Mouse (Mus musculus): Measurements from ENCODE around the gene Zfp960.
"Not testable (repeated sequence)": the region's sequence is repeated elsewhere in the genome, so short reads cannot be mapped to it uniquely, and the experiment has no call there.

Zfp960 gene

DNA sequence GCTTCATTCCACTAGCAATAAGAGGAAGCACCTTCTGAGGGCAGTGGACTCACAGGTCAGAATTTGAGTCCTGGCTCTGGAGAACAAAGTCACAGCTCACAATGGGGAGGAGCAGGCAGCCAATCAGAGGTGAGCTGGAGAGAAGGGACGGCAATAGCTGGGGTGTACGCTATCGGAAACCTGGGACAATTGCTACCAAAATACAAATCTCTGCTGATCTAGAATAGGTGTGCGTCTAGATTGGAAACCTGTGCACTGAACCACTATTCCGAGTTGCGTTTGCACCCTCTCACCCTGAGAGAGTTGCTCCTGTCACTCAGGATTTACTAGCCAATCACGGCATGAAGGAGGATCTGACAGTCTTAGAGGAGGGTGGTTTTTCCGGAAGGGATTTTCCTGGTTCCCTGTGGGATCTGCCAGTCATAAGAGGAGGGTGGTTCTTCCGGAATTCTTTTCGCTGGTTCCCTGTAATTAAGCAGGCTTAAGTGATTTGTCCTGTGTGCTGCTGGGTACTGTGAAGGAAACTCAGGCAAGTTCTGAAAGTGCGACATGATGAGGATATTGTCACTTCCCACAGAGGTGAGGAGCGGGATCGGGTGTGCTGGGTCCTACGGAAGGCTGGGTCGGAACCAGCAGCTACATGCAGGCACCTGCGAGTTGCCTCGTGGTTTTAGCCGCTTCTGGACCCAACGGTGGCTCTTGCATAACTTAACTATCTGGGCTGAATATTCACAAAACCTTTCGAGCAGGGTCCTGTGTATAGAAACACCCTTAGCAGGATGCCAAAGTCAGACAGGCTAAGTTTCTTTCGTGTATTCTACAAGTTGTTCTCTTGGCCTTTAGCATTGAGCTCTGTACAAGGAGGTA is at the start of gene Zfp960:
Gene Zfp960 (plus strand): TSS at position 486 of the 867 bp plus-strand sequence.
- DNase-seq (ENCODE audit: low read depth in 1 of 2, low spot score in 2 of 2) = not testable (repeated sequence)

DNA sequence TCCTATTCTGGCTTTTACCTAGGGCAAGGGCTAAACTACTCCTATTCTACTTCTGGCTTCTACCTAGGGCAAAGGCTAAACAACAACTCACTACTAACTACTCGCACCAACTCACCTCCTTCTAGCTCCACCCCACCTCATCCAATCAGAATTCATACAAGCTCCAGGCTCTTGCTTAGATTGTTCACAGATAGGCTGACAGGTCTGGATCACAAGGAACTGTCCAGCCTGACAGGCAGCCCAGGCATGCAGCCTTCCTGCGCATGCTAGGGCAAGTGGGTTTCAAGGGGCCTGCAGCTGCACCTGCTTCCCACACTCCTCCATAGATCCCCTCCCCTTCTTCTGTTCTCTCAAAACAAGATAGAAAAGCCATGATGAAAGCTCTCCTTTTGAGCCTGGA is 45.8 kb upstream of the Zfp960 start:
- DNase-seq (ENCODE audit: low read depth in 1 of 2, low spot score in 2 of 2) = not testable (repeated sequence)

DNA sequence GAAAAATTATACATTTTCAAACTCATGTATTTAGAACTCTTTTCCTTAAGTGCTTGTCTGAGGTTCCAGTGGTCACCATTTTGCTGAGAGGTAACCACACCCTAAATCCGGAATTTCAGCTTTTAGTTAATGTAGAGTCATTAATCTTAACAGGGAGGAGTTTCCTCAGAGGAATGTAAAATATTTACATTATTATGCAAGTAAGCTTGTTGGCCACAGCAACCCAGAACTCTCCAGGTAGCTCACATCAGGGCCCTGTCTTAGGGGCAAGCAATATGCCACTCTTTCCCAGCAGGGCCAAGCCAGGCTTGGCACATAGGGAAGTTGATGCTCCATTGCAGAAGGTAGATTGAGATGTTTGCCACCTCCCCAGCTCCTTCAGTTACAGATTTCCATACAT is 4.3 kb upstream of the Zfp960 start:
- not testable (repeated sequence) for DNase-seq (ENCODE audit: low read depth in 1 of 2, low spot score in 2 of 2)

DNA sequence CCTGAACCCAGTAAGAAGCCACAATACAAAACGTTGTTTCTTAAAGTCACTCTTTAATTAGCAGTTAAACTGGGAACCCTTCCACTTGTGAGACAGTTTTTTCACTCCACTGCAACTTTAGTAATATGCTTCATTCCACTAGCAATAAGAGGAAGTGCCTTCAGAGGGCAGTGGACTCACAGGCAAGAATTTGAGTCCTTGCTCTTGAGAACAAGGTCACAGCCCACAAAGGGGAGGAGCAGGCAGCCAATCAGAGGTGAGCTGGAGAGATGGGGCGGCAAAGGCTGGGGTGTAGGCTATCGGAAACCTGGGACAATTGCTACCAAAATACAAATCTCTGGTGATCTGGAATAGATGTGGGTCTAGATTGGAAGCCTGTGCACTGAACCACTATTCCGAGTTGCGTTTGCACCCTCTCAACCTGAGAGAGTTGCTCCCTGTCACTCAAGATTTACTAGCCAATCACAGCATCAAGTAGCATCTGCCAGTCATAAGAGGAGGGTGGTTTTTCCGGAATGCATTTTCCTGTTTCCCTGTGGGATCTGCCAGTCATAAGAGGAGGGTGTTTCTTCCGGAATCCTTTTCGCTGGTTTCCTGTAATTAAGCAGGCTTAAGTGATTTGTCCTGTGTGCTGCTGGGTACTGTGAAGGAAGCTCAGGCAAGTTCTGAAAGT is 57.1 kb downstream of the Zfp960 start, which contains the start of gene Zfp97:
Gene Zfp97 (plus strand): TSS at position 586 of the 673 bp plus-strand sequence.
- DNase-seq (ENCODE audit: low read depth in 1 of 2, low spot score in 2 of 2) = not testable (repeated sequence)

Data from monocyte, adult 2 months (primary cell).